In the genomic region with DNA sequence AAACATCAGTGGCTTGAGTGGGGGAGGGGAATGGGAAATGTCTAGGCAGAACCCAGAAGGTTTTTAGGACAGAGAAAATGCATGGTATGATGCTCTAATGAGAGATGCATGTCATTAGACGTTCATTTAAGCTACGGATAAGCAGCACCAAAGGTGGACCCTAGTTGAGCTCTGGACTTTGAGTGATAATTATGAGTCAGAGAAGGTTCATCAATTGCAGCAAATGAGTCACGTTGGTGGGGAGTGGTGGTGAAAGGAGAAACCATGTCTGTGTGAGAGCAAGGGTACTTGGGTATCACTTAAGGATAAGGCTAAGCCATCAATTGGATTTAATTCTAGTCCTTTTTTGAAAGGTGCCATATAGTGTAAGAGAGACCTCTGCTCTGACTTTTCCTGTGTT, we compare ENCODE assay signal across 13 mouse cellular contexts.
"Had no signal": no experiment of that assay in that cellular context is flagged by ENCODE, and none has a peak within 500 bp of the region (broad histone marks: within the 10 kb centered on the region; RNA-seq: fewer than 3 reads in every experiment).

No protein-coding gene starts in this region.

- H3K27me3 ChIP-seq: midbrain, embryonic 15.5 days had no signal

- H3K9ac ChIP-seq: lung, embryonic 14.5 days; midbrain, embryonic 13.5 days; midbrain, embryonic 15.5 days; neural tube, embryonic 12.5 days; stomach, embryonic 15.5 days had no signal

- H3K36me3 ChIP-seq: midbrain, embryonic 13.5 days; midbrain, embryonic 15.5 days; neural tube, embryonic 12.5 days; stomach, embryonic 15.5 days had no signal

- DNase-seq: lung, adult 18-20 months; lung, embryonic 14.5 days; lung, postnatal 10 days; lung, postnatal 4 days; right cerebral cortex, postnatal 25 days; right cerebral cortex, postnatal 4 days; thymus, adult 2 months; thymus, postnatal 36 days had no signal

- H3K4me3 ChIP-seq: midbrain, embryonic 13.5 days; neural tube, embryonic 12.5 days; stomach, embryonic 15.5 days had no signal

- H3K9me3 ChIP-seq: midbrain, embryonic 13.5 days; midbrain, embryonic 15.5 days; neural tube, embryonic 12.5 days; stomach, embryonic 15.5 days had no signal

- H3K27ac ChIP-seq: midbrain, embryonic 13.5 days; midbrain, embryonic 15.5 days; neural tube, embryonic 12.5 days; stomach, embryonic 15.5 days; stomach, postnatal 0 days had no signal
